Mouse (Mus musculus) lung, postnatal 0 days (tissue): ENCODE data around the gene Ucp3. TPM values are rescaled to one million over a fixed set of nuclear protein-coding genes. Genes with fewer than 3 reads are reported as not detected.

Source experiments
- ATAC-seq: fragments of 200-750 bp; cut with Nextera tagmentation; 2 replicates; pipeline ENCODE4 v1.8.0; 2017; ENCODE audit warnings: moderate library complexity
- DNase-seq: peaks from one replicate; pipeline ENCODE4 v3.0.0-alpha.2; 2016; ENCODE audit warnings: low spot score
- H3K27ac ChIP-seq: fragments of 300-500 bp; sonication (generic); 2 replicates; pipeline ENCODE4 v1.5.1; 2014; ENCODE audit warnings: antibody characterized with exemption, mild to moderate bottlenecking, low read length, mixed read lengths
- H3K27me3 ChIP-seq: fragments of 300-500 bp; sonication (generic); replicated peaks from 2 replicates; pipeline ENCODE4 v1.6.1; 2014; ENCODE audit warnings: low read length, mixed read lengths; ENCODE audit not compliant: insufficient read depth
- H3K36me3 ChIP-seq: fragments of 300-500 bp; sonication (generic); 2 replicates; pipeline ENCODE4 v1.6.1; 2014; ENCODE audit warnings: low read length, mixed read lengths; ENCODE audit not compliant: insufficient read depth
- H3K4me1 ChIP-seq: fragments of 300-500 bp; sonication (generic); 2 replicates; pipeline ENCODE4 v1.6.1; 2014; ENCODE audit warnings: antibody characterized with exemption, low read depth, low read length, mixed read lengths; ENCODE audit not compliant: insufficient read depth
- H3K4me2 ChIP-seq: fragments of 300-500 bp; sonication (generic); replicated peaks from 2 replicates; pipeline ENCODE4 v1.6.1; 2014; ENCODE audit warnings: low read depth, mild to moderate bottlenecking, low read length, moderate library complexity, mixed read lengths
- H3K4me3 ChIP-seq: fragments of 300-500 bp; sonication (generic); 2 replicates; pipeline ENCODE4 v1.5.1; 2014; ENCODE audit warnings: low read depth, low read length
- H3K9ac ChIP-seq: fragments of 300-500 bp; sonication (generic); replicated peaks from 2 replicates; pipeline ENCODE4 v1.6.1; 2014; ENCODE audit warnings: low read depth, mild to moderate bottlenecking
- H3K9me3 ChIP-seq: fragments of 300-500 bp; sonication (generic); 2 replicates; pipeline ENCODE4 v1.6.1; 2016; ENCODE audit warnings: low read length, mixed read lengths
- CTCF ChIP-seq: IDR thresholded peaks from 2 replicates; pipeline ENCODE4 v1.5.1; 2016; ENCODE audit warnings: antibody characterized with exemption, mild to moderate bottlenecking
- EP300 ChIP-seq: IDR thresholded peaks from 2 replicates; pipeline ENCODE4 v1.6.1; 2016; ENCODE audit warnings: antibody characterized with exemption, mild to moderate bottlenecking, control low read depth
- WGBS: fragments of 180-500 bp; shearing (Covaris S2); extraction: QIAGEN DNeasy Blood & Tissue Kit; methylation state at CpG from one replicate; pipeline ENCODE4 v1.1.7; 2014; 5-methylcytosine and 5-hydroxymethylcytosine counted together
- polyA plus RNA-seq: library from polyadenylated mRNA; unstranded; fragments of >200 nt; fragmentation: Nextera tagmentation; extraction: Ambion mirVana; gene quantifications from 2 replicates; pipeline ENCODE4 v1.2.1, GENCODE M21; 2015

Ucp3 gene
- polyA plus RNA-seq, 1 experiment from 2014 or later, result 0.08 TPM

DNA sequence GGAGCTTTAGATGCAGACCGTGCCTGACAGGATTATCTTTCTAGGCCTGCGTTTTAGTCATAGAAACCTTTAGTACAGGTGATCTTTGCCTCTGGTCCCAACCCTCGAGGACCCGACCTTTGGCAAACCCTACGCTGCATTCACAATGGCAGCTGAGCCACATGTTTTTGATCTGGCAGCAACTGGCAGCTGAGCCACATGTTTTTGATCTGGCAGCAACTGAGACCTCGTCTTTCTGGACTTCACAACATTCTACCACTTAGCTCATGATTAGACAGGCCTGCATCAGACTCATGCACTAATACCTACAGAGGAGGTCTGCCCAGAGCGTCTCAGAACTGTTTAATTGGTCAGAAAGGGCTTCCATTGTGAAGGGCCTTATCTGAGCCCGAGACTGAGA is 22.3 kb downstream of the Ucp3 start:
- Histone ChIP-seq H3K27me3 (no peaks in the 10 kb centered on the region), H3K4me2 (peak overlapping the region; percentile 83), H3K4me1 (peaks cover 5% of the 10 kb centered on the region; the same call in 1 of the 2 replicates), H3K27ac (peak overlapping the region; percentile 87), H3K36me3 (peaks cover 15% of the 10 kb centered on the region), H3K4me3 (peak overlapping the region; percentile 57), H3K9ac (peak overlapping the region; percentile 1; the same call in 1 of the 2 replicates), H3K9me3 (no peaks in the 10 kb centered on the region)
- no peak for ATAC-seq
- TF ChIP-seq EP300 (no peak), CTCF (no peak)
- DNase-seq, result peak; percentile 26
- whole genome bisulfite sequencing, result 38% methylated on average over 8 of the region's 8 CpGs

DNA sequence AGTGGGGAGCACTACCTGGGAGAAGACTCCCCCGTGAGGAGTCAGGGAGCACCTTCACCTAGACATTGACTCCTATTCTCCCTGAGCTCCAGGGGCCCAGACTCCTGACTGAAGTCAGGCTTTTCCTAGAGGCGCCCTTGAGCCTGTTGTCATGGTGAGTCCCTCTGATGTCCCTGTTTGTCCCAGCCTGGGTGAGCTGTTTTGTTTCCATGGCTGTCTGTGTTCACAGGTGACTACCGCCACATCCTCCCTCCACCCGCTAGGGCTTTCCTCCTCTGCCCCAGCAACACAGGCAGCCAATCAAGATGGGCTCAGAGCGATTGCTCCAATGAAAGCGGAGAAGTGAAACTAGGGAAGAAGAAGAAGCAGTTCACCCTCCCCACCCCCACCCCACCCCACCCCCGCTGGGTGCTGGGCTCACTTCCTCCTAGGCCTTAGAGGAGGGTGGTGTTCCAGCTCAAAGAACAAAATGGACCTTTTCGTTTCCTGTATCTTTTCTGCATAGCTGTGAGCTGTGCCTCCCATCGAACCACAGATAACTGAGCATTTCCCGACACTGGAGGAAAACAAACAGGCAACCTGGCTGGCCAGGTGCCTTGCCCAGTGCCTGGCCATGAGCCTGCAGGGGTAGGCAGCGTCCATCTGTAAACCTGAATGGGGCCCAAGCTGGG is 22.9 kb downstream of the Ucp3 start:
- WGBS, result 36% methylated on average over 9 of the region's 11 CpGs
- Histone ChIP-seq H3K9ac (peak overlapping the region; percentile 1; the same call in 1 of the 2 replicates), H3K4me1 (peaks cover 5% of the 10 kb centered on the region; the same call in 1 of the 2 replicates), H3K27ac (peak overlapping the region; percentile 87), H3K4me3 (peak overlapping the region; percentile 57), H3K27me3 (no peaks in the 10 kb centered on the region), H3K4me2 (peak overlapping the region; percentile 83), H3K9me3 (no peaks in the 10 kb centered on the region), H3K36me3 (peaks cover 17% of the 10 kb centered on the region)
- ATAC-seq (peak; percentile 81), DNase-seq (peak; percentile 96)
- 0 out of 2 replicates have a peak, but pooled peaks have one; percentile 18 for TF ChIP-seq EP300
- peak; percentile 20; the same call in 1 of the 2 replicates for TF ChIP-seq CTCF

- no peak for TF ChIP-seq CTCF
- no peak for TF ChIP-seq EP300
- no peaks in the 10 kb centered on the region for H3K27me3 ChIP-seq
- peak overlapping the region; percentile 74 for H3K27ac ChIP-seq
- H3K4me2 ChIP-seq, result peak overlapping the region; percentile 83
- H3K36me3 ChIP-seq, result peaks cover 17% of the 10 kb centered on the region
- H3K4me3 ChIP-seq, result no peak overlapping the region
- H3K9me3 ChIP-seq, result no peaks in the 10 kb centered on the region
- DNase-seq (no peak), ATAC-seq (no peak)
- 63% methylated on average over 6 of the region's 6 CpGs for WGBS
- no peak overlapping the region for H3K9ac ChIP-seq
- peaks cover 5% of the 10 kb centered on the region; the same call in 1 of the 2 replicates for H3K4me1 ChIP-seq
These were observed 23.6 kb downstream of the Ucp3 start for GRCm38 (mm10) chr7:100496371-100496770.

GRCm38 (mm10) chr7:100496791-100497190 is 24.0 kb downstream of the Ucp3 start:
- WGBS, result 97% methylated on average over 9 of the region's 9 CpGs
- no peak for ATAC-seq
- TF ChIP-seq EP300 (no peak), CTCF (no peak)
- Histone ChIP-seq H3K4me1 (peaks cover 5% of the 10 kb centered on the region; the same call in 1 of the 2 replicates), H3K27ac (no peak overlapping the region), H3K4me3 (no peak overlapping the region), H3K36me3 (peaks cover 17% of the 10 kb centered on the region), H3K9me3 (no peaks in the 10 kb centered on the region), H3K27me3 (no peaks in the 10 kb centered on the region), H3K4me2 (peak overlapping the region; percentile 19; the same call in 1 of the 2 replicates), H3K9ac (no peak overlapping the region)
- no peak for DNase-seq

- H3K4me1 ChIP-seq, result peaks cover 5% of the 10 kb centered on the region; the same call in 1 of the 2 replicates
- no peak overlapping the region for H3K9ac ChIP-seq
- H3K4me3 ChIP-seq, result no peak overlapping the region
- peaks cover 17% of the 10 kb centered on the region for H3K36me3 ChIP-seq
- no peak for ATAC-seq
- H3K27me3 ChIP-seq, result no peaks in the 10 kb centered on the region
- H3K4me2 ChIP-seq, result no peak overlapping the region
- WGBS, result 68% methylated on average over 4 of the region's 4 CpGs
- TF ChIP-seq CTCF (no peak), EP300 (no peak)
- H3K27ac ChIP-seq, result no peak overlapping the region
- no peak for DNase-seq
- no peaks in the 10 kb centered on the region for H3K9me3 ChIP-seq
These were observed 24.6 kb downstream of the Ucp3 start for GRCm38 (mm10) chr7:100497402-100497801.

- no peaks in the 10 kb centered on the region for H3K9me3 ChIP-seq
- ATAC-seq, result no peak
- no peak overlapping the region for H3K27ac ChIP-seq
- TF ChIP-seq EP300 (no peak), CTCF (no peak)
- peaks cover 5% of the 10 kb centered on the region; the same call in 1 of the 2 replicates for H3K4me1 ChIP-seq
- H3K4me3 ChIP-seq, result no peak overlapping the region
- H3K36me3 ChIP-seq, result peaks cover 17% of the 10 kb centered on the region
- WGBS, result 82% methylated on average over 11 of the region's 13 CpGs
- H3K4me2 ChIP-seq, result no peak overlapping the region
- no peaks in the 10 kb centered on the region for H3K27me3 ChIP-seq
- no peak for DNase-seq
- H3K9ac ChIP-seq, result no peak overlapping the region
These were observed 25.2 kb downstream of the Ucp3 start for GRCm38 (mm10) chr7:100497982-100498381.
